8 mouse cellular contexts compared by ENCODE assay signal in the genomic region with DNA sequence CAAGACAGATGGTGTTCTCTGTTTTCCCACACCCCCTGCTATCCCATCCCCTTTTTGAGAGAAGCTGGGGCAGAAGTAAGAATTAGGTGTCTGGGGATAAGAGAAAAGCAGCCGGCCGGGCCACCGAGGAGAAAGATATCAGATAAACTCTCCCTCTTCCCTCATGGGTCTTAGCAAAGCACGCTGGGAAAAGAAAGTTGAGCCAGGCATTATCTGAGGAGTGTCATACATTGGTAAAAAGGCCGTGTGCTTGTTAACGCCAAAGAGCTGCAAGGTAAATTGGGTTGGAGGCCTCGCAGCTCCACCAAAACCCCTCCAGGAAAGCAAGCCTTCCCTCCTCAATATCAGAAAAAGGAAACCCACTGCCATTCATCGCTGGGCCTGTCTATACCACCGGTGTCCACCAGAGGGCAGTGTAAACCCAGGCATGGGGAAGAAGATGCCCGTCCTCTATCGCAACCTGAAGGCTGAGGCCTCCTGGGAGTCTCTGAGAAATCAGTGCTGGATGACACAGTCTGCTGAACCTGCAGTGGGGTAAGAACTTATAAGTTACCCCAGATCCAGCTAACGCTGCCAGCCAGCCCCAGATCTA. TPM values are rescaled to one million over a fixed set of nuclear protein-coding genes. Genes with fewer than 3 reads are reported as not detected.
DNase-seq lines count a peak whose midpoint lies in the region; ATAC-seq and TF ChIP-seq lines count a peak whose summit lies in the region.

No protein-coding gene starts in this region.

- no peaks in the 10 kb centered on the region for H3K27me3 ChIP-seq in forebrain, postnatal 0 days (ENCODE audit: insufficient read depth, low read length)
- H3K27me3 ChIP-seq in hindbrain, embryonic 13.5 days, result peaks cover 11% of the 10 kb centered on the region

- no peak overlapping the region for H3K4me3 ChIP-seq in forebrain, postnatal 0 days (ENCODE audit: low read depth, low read length)
- no peak overlapping the region for H3K4me3 ChIP-seq in hindbrain, embryonic 13.5 days

- no peak overlapping the region for H3K9ac ChIP-seq in forebrain, postnatal 0 days
- no peak overlapping the region for H3K9ac ChIP-seq in hindbrain, embryonic 13.5 days

- peak; percentile 18 for ATAC-seq in forebrain, postnatal 0 days
- ATAC-seq in hindbrain, embryonic 13.5 days (ENCODE audit: low FRiP score), result peak; percentile 19; the same call in 1 of the 2 replicates
- ATAC-seq in megakaryocyte, adult 5-6 weeks (ENCODE audit: poor library complexity, severe bottlenecking), result peak; percentile 89

- no peak overlapping the region for H3K27ac ChIP-seq in forebrain, postnatal 0 days (ENCODE audit: low read depth, low read length)
- H3K27ac ChIP-seq in hindbrain, embryonic 13.5 days, result no peak overlapping the region

- H3K4me1 ChIP-seq in forebrain, postnatal 0 days (ENCODE audit: insufficient read depth), result 0 out of 2 replicates have a peak, but pooled peaks cover 3% of the 10 kb centered on the region
- peaks cover 12% of the 10 kb centered on the region for H3K4me1 ChIP-seq in hindbrain, embryonic 13.5 days (replicated peaks)

- DNase-seq in MN1 (ENCODE audit: low spot score), result peak; percentile 91
- DNase-seq in c-Kit-positive CD71-positive TER-119-positive erythroid progenitor cells, embryonic 14.5 days (ENCODE audit: low spot score), result peak; percentile 69
- peak; percentile 92 for DNase-seq in forebrain, postnatal 0 days
- peak; percentile 84 to 89 for DNase-seq in layer of hippocampus, postnatal 36 days
- DNase-seq in right cerebral cortex, postnatal 25 days, result peak; percentile 83
- peak; percentile 64 to 71 for DNase-seq in urinary bladder, postnatal 36 days (ENCODE audit: low spot score in 2 of 2)

- H3K4me2 ChIP-seq in forebrain, postnatal 0 days (ENCODE audit: low read depth), result no peak overlapping the region
- no peak overlapping the region for H3K4me2 ChIP-seq in hindbrain, embryonic 13.5 days

- H3K36me3 ChIP-seq in forebrain, postnatal 0 days (ENCODE audit: insufficient read depth), result no peaks in the 10 kb centered on the region
- H3K36me3 ChIP-seq in hindbrain, embryonic 13.5 days, result no peaks in the 10 kb centered on the region

- peak; percentile 99 for TF ChIP-seq CTCF in forebrain, postnatal 0 days (IDR thresholded peaks at IDR 0.05; ENCODE audit: low read depth)

- H3K9me3 ChIP-seq in forebrain, postnatal 0 days (ENCODE audit: low read length), result 0 out of 2 replicates have a peak, but pooled peaks cover 4% of the 10 kb centered on the region
- peaks cover 10% of the 10 kb centered on the region for H3K9me3 ChIP-seq in hindbrain, embryonic 13.5 days

- 17% methylated on average over 12 of the region's 12 CpGs for WGBS in forebrain, postnatal 0 days
- 16% methylated on average over 12 of the region's 12 CpGs for WGBS in hindbrain, embryonic 13.5 days

RNA-seq across cellular contexts. Expression of a gene that starts 3.1 kb away (rescaled TPM):
- 0.92 and 1.6 TPM in 2 replicates for total RNA-seq in forebrain, postnatal 0 days (2014; rRNA removed)
- 1.3 and 2.7 TPM in 2 replicates for polyA plus RNA-seq in forebrain, postnatal 0 days (2015; fragmentation: Nextera tagmentation; extraction: Ambion mirVana)
- polyA plus RNA-seq in hindbrain, embryonic 13.5 days (2015; fragmentation: Nextera tagmentation; extraction: Ambion mirVana), result 2.0 and 2.1 TPM in 2 replicates
- 1 to 10 TPM; 3.9 to 4.4 TPM for total RNA-seq in layer of hippocampus, postnatal 36 days (2021)
- not detected in 2 replicates for total RNA-seq in megakaryocyte, adult 5-6 weeks (2015)
- not detected in 2 replicates for total RNA-seq in megakaryocyte, adult 5-6 weeks (2017)

RNA-seq across cellular contexts. Expression of a gene that starts 28.3 kb away (rescaled TPM):
- total RNA-seq in forebrain, postnatal 0 days (2014; rRNA removed), result 19.2 and 20.8 TPM in 2 replicates
- polyA plus RNA-seq in forebrain, postnatal 0 days (2015; fragmentation: Nextera tagmentation; extraction: Ambion mirVana), result 10.9 and 12.0 TPM in 2 replicates
- polyA plus RNA-seq in hindbrain, embryonic 13.5 days (2015; fragmentation: Nextera tagmentation; extraction: Ambion mirVana), result 17.4 and 19.1 TPM in 2 replicates
- 10 to 100 TPM; 22.7 to 25.4 TPM for total RNA-seq in layer of hippocampus, postnatal 36 days (2021)
- 2.3 and 4.0 TPM in 2 replicates for total RNA-seq in megakaryocyte, adult 5-6 weeks (2015)
- total RNA-seq in megakaryocyte, adult 5-6 weeks (2017), result 4.6 and 5.2 TPM in 2 replicates

RNA-seq across cellular contexts. Expression of a gene that starts 44.8 kb away (rescaled TPM):
- total RNA-seq in forebrain, postnatal 0 days (2014; rRNA removed), result 49.5 and 72.6 TPM in 2 replicates
- 46.9 and 55.3 TPM in 2 replicates for polyA plus RNA-seq in forebrain, postnatal 0 days (2015; fragmentation: Nextera tagmentation; extraction: Ambion mirVana)
- polyA plus RNA-seq in hindbrain, embryonic 13.5 days (2015; fragmentation: Nextera tagmentation; extraction: Ambion mirVana), result 67.9 and 68.7 TPM in 2 replicates
- 10 to 100 TPM; 56.7 to 57.5 TPM for total RNA-seq in layer of hippocampus, postnatal 36 days (2021)
- 58.1 and 60.7 TPM in 2 replicates for total RNA-seq in megakaryocyte, adult 5-6 weeks (2015)
- total RNA-seq in megakaryocyte, adult 5-6 weeks (2017), result 106 and 112 TPM in 2 replicates

RNA-seq across cellular contexts. Expression of a gene that starts 44.9 kb away (rescaled TPM):
- total RNA-seq in forebrain, postnatal 0 days (2014; rRNA removed), result 1.0 and 1.4 TPM in 2 replicates
- polyA plus RNA-seq in forebrain, postnatal 0 days (2015; fragmentation: Nextera tagmentation; extraction: Ambion mirVana), result 4.7 and 5.7 TPM in 2 replicates
- 3.0 TPM in 2 replicates for polyA plus RNA-seq in hindbrain, embryonic 13.5 days (2015; fragmentation: Nextera tagmentation; extraction: Ambion mirVana)
- under 1 TPM; 0.43 to 0.65 TPM for total RNA-seq in layer of hippocampus, postnatal 36 days (2021)
- not detected in 2 replicates for total RNA-seq in megakaryocyte, adult 5-6 weeks (2015)
- total RNA-seq in megakaryocyte, adult 5-6 weeks (2017), result not detected in 2 replicates

Comparison
In these comparisons a context has a peak if more than half of its experiments do, and no peak if none do; other contexts are left out.
1. ATAC-seq: peak in every context shown above with its lines; median percentile 89 in megakaryocyte, adult 5-6 weeks; 19 in hindbrain, embryonic 13.5 days; 18 in forebrain, postnatal 0 days.